Mouse (Mus musculus) CH12.LX (cell line): ENCODE data around the gene Tmco1. TPM values are rescaled to one million over a fixed set of nuclear protein-coding genes. Genes with fewer than 3 reads are reported as not detected.

Experiments used
- DNase-seq: peaks from one replicate; pipeline ENCODE4 v3.0.0-alpha.2; 2013; ENCODE audit errors: extremely low read depth
- H3K27ac ChIP-seq: 2 replicates; pipeline ENCODE4 v1.5.1; 2012; ENCODE audit warnings: low read depth, mild to moderate bottlenecking, control low read depth, moderate library complexity; ENCODE audit not compliant: insufficient read depth
- H3K27me3 ChIP-seq: replicated peaks from 2 replicates; pipeline ENCODE3; 2012; ENCODE audit warnings: inconsistent platforms
- H3K36me3 ChIP-seq, 2 experiments: replicated peaks in 1 of 2; 2 replicates each; pipeline versions ENCODE3 to v1.6.1; 2012; ENCODE audit warnings: inconsistent platforms in 1 of 2, low read length in 1 of 2, mild to moderate bottlenecking in 1 of 2, mixed read lengths in 1 of 2, moderate library complexity in 1 of 2; ENCODE audit not compliant: control insufficient read depth in 1 of 2, insufficient read depth in 1 of 2
- H3K4me1 ChIP-seq, 2 experiments: 2 replicates each; pipeline ENCODE4 v1.6.1; 2012; ENCODE audit warnings: inconsistent platforms in 1 of 2, moderate library complexity in 1 of 2; ENCODE audit not compliant: insufficient read depth in 2 of 2, control insufficient read depth in 1 of 2
- H3K4me2 ChIP-seq: 2 replicates; pipeline ENCODE4 v1.6.1; 2012; ENCODE audit warnings: low read depth, mild to moderate bottlenecking, control low read depth; ENCODE audit not compliant: poor library complexity, insufficient read depth, severe bottlenecking
- H3K4me3 ChIP-seq, 3 experiments: fragments of 150-350 bp in 1 of 3; sonication (generic) in 1 of 3; replicated peaks in 1 of 3; 2 replicates each; pipeline versions ENCODE3 to v1.5.1; 2011 to 2012; ENCODE audit warnings: low read depth in 2 of 3, low read length in 2 of 3, mild to moderate bottlenecking in 2 of 3, moderate library complexity in 2 of 3, control low read depth in 1 of 3, improper control_type of control experiment in 1 of 3, inconsistent platforms in 1 of 3, mixed read lengths in 1 of 3; ENCODE audit not compliant: poor library complexity in 1 of 3
- H3K79me2 ChIP-seq: replicated peaks from 2 replicates; pipeline ENCODE4 v1.6.1; 2012; ENCODE audit warnings: mild to moderate bottlenecking, moderate library complexity; ENCODE audit not compliant: control insufficient read depth, poor library complexity, insufficient read depth, severe bottlenecking; ENCODE audit errors: extremely low read depth
- H3K9ac ChIP-seq: 2 replicates; pipeline ENCODE4 v1.6.1; 2012; ENCODE audit warnings: low read depth, mild to moderate bottlenecking, control low read depth, moderate library complexity; ENCODE audit not compliant: insufficient read depth
- H3K9me3 ChIP-seq: replicated peaks from 2 replicates; pipeline ENCODE3; 2012; ENCODE audit warnings: low read length, inconsistent platforms, mixed read lengths
- CHD2 ChIP-seq: IDR thresholded peaks from 2 replicates; pipeline ENCODE4 v1.6.1; 2011; ENCODE audit warnings: low read length, improper control_type of control experiment
- CTCF ChIP-seq, 2 experiments: IDR thresholded peaks in 1 of 2; conservative IDR thresholded peaks in 1 of 2; 2 replicates each; pipeline ENCODE4 v1.5.1; 2011 to 2012; ENCODE audit warnings: low read depth in 2 of 2, low read length in 2 of 2, improper control_type of control experiment in 1 of 2, inconsistent platforms in 1 of 2, mild to moderate bottlenecking in 1 of 2, moderate library complexity in 1 of 2
- E2F4 ChIP-seq: IDR thresholded peaks from 2 replicates; pipeline ENCODE4 v1.6.1; 2011; ENCODE audit warnings: low read depth, low read length, improper control_type of control experiment; ENCODE audit not compliant: insufficient replicate concordance
- ELF1 ChIP-seq: IDR thresholded peaks from 2 replicates; pipeline ENCODE4 v1.6.1; 2014; ENCODE audit warnings: low read depth, mild to moderate bottlenecking, inconsistent platforms, low read length, improper control_type of control experiment
- EP300 ChIP-seq: IDR thresholded peaks from 2 replicates; pipeline ENCODE4 v1.6.1; 2011; ENCODE audit warnings: low read length, improper control_type of control experiment
- GABPA ChIP-seq: IDR thresholded peaks from 2 replicates; pipeline ENCODE4 v1.6.1; 2012; ENCODE audit warnings: low read depth, low read length, improper control_type of control experiment, inconsistent platforms; ENCODE audit not compliant: insufficient replicate concordance
- JUND ChIP-seq: conservative IDR thresholded peaks from 2 replicates; pipeline ENCODE4 v1.6.1; 2011; ENCODE audit warnings: low read depth, low read length, improper control_type of control experiment
- MAFK ChIP-seq: IDR thresholded peaks from 2 replicates; pipeline ENCODE4 v1.6.1; 2011; ENCODE audit warnings: low read length, improper control_type of control experiment; ENCODE audit not compliant: insufficient replicate concordance
- MAZ ChIP-seq: IDR thresholded peaks from 2 replicates; pipeline ENCODE4 v1.6.1; 2012; ENCODE audit warnings: low read depth, mild to moderate bottlenecking, inconsistent platforms, low read length, improper control_type of control experiment, moderate library complexity
- MXI1 ChIP-seq: IDR thresholded peaks from 2 replicates; pipeline ENCODE4 v1.6.1; 2011; ENCODE audit warnings: mild to moderate bottlenecking, low read depth, low read length, improper control_type of control experiment
- MYC ChIP-seq: IDR thresholded peaks from 2 replicates; pipeline ENCODE4 v1.6.1; 2011; ENCODE audit warnings: low read depth, mild to moderate bottlenecking, improper control_type of control experiment, low read length
- NELFE ChIP-seq: IDR thresholded peaks from 2 replicates; pipeline ENCODE4 v1.6.1; 2011; ENCODE audit warnings: low read depth, low read length, improper control_type of control experiment
- NRF1 ChIP-seq: IDR thresholded peaks from 2 replicates; pipeline ENCODE4 v1.6.1; 2014; ENCODE audit warnings: low read depth, mild to moderate bottlenecking, inconsistent platforms, low read length, improper control_type of control experiment, moderate library complexity
- POLR2AphosphoS2 ChIP-seq: IDR thresholded peaks from 2 replicates; pipeline ENCODE4 v1.6.1; 2011; ENCODE audit warnings: low read depth, low read length, improper control_type of control experiment
- USF1 ChIP-seq: IDR thresholded peaks from 2 replicates; pipeline ENCODE4 v1.6.1; 2014; ENCODE audit warnings: low read depth, mild to moderate bottlenecking, inconsistent platforms, low read length, improper control_type of control experiment
- dilution Hi-C: fragments of 300-500 bp; cut with MboI; formaldehyde crosslinking; loops from 2 replicates; pipeline ENCODE4 v1.14.3; 2020; ENCODE audit warnings: low sequenced_read_pairs; ENCODE audit not compliant: extremely low pct_unique_long_range_greater_than_20kb, extremely low pct_ligation_motif_present
- in situ Hi-C: fragments of 300-500 bp; cut with MboI; formaldehyde crosslinking; loops from 3 replicates; pipeline ENCODE4 v1.14.3; 2019; ENCODE audit warnings: low sequenced_read_pairs, low pct_ligation_motif_present, low pct_unique_long_range_greater_than_20kb, mixed read lengths
- polyA plus RNA-seq: library from polyadenylated mRNA; unstranded; fragments of >175 nt; gene quantifications from 2 replicates; pipeline ENCODE4 v1.2.1, GENCODE M21; 2012; ENCODE audit warnings: low read depth; ENCODE audit not compliant: insufficient read length
- total RNA-seq, 2 experiments: library from RNA; depleted of rRNA; stranded (reverse); fragments of 300-350 nt in 1 of 2; fragments of >200 nt in 1 of 2; gene quantifications; 2 replicates each; pipeline ENCODE4 v1.2.3; 2012 to 2014

Tmco1 gene
- total and polyA plus RNA-seq, 3 experiments, result 80.6 to 153 (median 127) TPM

- in situ Hi-C loops, result no loop called here
- Histone ChIP-seq H3K4me1 (peaks cover 7 to 12% of the 10 kb centered on the region in 2 experiments; a peak in 3 of 4 replicates), H3K27me3 (peaks cover 68% of the 10 kb centered on the region), H3K4me3 (no peak overlapping the region), H3K9me3 (no peaks in the 10 kb centered on the region), H3K79me2 (no peaks in the 10 kb centered on the region), H3K27ac (no peak overlapping the region), H3K9ac (no peak overlapping the region), H3K4me2 (no peak overlapping the region), H3K36me3 (no peaks in the 10 kb centered on the region)
- no peak for TF ChIP-seq MAZ
- TF ChIP-seq JUND, result no peak
- TF ChIP-seq POLR2AphosphoS2, result no peak
- no peak for TF ChIP-seq NELFE
- TF ChIP-seq ELF1, result no peak
- no peak for TF ChIP-seq CTCF (conservative IDR thresholded peaks at IDR 0.05 in 1 of 2, IDR thresholded peaks at IDR 0.05 in 1 of 2; ENCODE audit: low read depth in 2 of 2, low read length in 2 of 2)
- TF ChIP-seq CHD2, result no peak
- TF ChIP-seq MAFK, result no peak
- TF ChIP-seq NRF1, result no peak
- no peak for TF ChIP-seq USF1
- TF ChIP-seq GABPA, result no peak
- TF ChIP-seq MXI1, result no peak
- no peak for TF ChIP-seq MYC
- TF ChIP-seq EP300, result no peak
- DNase-seq, result no peak
- dilution Hi-C loops, result no loop called here
These were observed 69.8 kb downstream of the Tmco1 start for GRCm38 (mm10) chr1:167378019-167378418.

GRCm38 (mm10) chr1:167379751-167380150, 71.6 kb downstream of the Tmco1 start:
- H3K9me3 ChIP-seq, result no peaks in the 10 kb centered on the region
- H3K4me1 ChIP-seq, result peaks cover under 1 to 3% of the 10 kb centered on the region in 2 experiments; a peak in 2 of 4 replicates
- H3K79me2 ChIP-seq, result no peaks in the 10 kb centered on the region
- H3K36me3 ChIP-seq, result no peaks in the 10 kb centered on the region
- peaks cover 82% of the 10 kb centered on the region for H3K27me3 ChIP-seq
- TF ChIP-seq E2F4, result no peak
- TF ChIP-seq CTCF (conservative IDR thresholded peaks at IDR 0.05 in 1 of 2, IDR thresholded peaks at IDR 0.05 in 1 of 2; ENCODE audit: low read depth in 2 of 2, low read length in 2 of 2), result 0 out of 4 replicates have a peak, but pooled peaks of 1 of the 2 experiments have one; percentile 4
- H3K9ac ChIP-seq, result no peak overlapping the region
- no peak overlapping the region for H3K4me3 ChIP-seq
- in situ Hi-C loops, result no loop called here
- no peak overlapping the region for H3K27ac ChIP-seq
- dilution Hi-C loops, result no loop called here
- H3K4me2 ChIP-seq, result no peak overlapping the region
- DNase-seq, result no peak
